Mouse (Mus musculus) CH12.LX (cell line): ENCODE results near the gene Cnbp. TPM values are rescaled to one million over a fixed set of nuclear protein-coding genes. Genes with fewer than 3 reads are reported as not detected.

ENCODE experiments used
- DNase-seq: peaks from one replicate; pipeline ENCODE4 v3.0.0-alpha.2; 2013; ENCODE audit errors: extremely low read depth
- H3K27ac ChIP-seq: 2 replicates; pipeline ENCODE4 v1.5.1; 2012; ENCODE audit warnings: low read depth, mild to moderate bottlenecking, control low read depth, moderate library complexity; ENCODE audit not compliant: insufficient read depth
- H3K27me3 ChIP-seq: replicated peaks from 2 replicates; pipeline ENCODE3; 2012; ENCODE audit warnings: inconsistent platforms
- H3K36me3 ChIP-seq, 2 experiments: replicated peaks in 1 of 2; 2 replicates each; pipeline versions ENCODE3 to v1.6.1; 2012; ENCODE audit warnings: inconsistent platforms in 1 of 2, low read length in 1 of 2, mild to moderate bottlenecking in 1 of 2, mixed read lengths in 1 of 2, moderate library complexity in 1 of 2; ENCODE audit not compliant: control insufficient read depth in 1 of 2, insufficient read depth in 1 of 2
- H3K4me1 ChIP-seq, 2 experiments: 2 replicates each; pipeline ENCODE4 v1.6.1; 2012; ENCODE audit warnings: inconsistent platforms in 1 of 2, moderate library complexity in 1 of 2; ENCODE audit not compliant: insufficient read depth in 2 of 2, control insufficient read depth in 1 of 2
- H3K4me2 ChIP-seq: 2 replicates; pipeline ENCODE4 v1.6.1; 2012; ENCODE audit warnings: low read depth, mild to moderate bottlenecking, control low read depth; ENCODE audit not compliant: poor library complexity, insufficient read depth, severe bottlenecking
- H3K4me3 ChIP-seq, 3 experiments: fragments of 150-350 bp in 1 of 3; sonication (generic) in 1 of 3; replicated peaks in 1 of 3; 2 replicates each; pipeline versions ENCODE3 to v1.5.1; 2011 to 2012; ENCODE audit warnings: low read depth in 2 of 3, low read length in 2 of 3, mild to moderate bottlenecking in 2 of 3, moderate library complexity in 2 of 3, control low read depth in 1 of 3, improper control_type of control experiment in 1 of 3, inconsistent platforms in 1 of 3, mixed read lengths in 1 of 3; ENCODE audit not compliant: poor library complexity in 1 of 3
- H3K79me2 ChIP-seq: replicated peaks from 2 replicates; pipeline ENCODE4 v1.6.1; 2012; ENCODE audit warnings: mild to moderate bottlenecking, moderate library complexity; ENCODE audit not compliant: control insufficient read depth, poor library complexity, insufficient read depth, severe bottlenecking; ENCODE audit errors: extremely low read depth
- H3K9ac ChIP-seq: 2 replicates; pipeline ENCODE4 v1.6.1; 2012; ENCODE audit warnings: low read depth, mild to moderate bottlenecking, control low read depth, moderate library complexity; ENCODE audit not compliant: insufficient read depth
- H3K9me3 ChIP-seq: replicated peaks from 2 replicates; pipeline ENCODE3; 2012; ENCODE audit warnings: low read length, inconsistent platforms, mixed read lengths
- HCFC1 ChIP-seq: IDR thresholded peaks from 2 replicates; pipeline ENCODE4 v1.6.1; 2012; ENCODE audit warnings: low read depth, mild to moderate bottlenecking, inconsistent platforms, low read length, improper control_type of control experiment
- IRF4 ChIP-seq: IDR thresholded peaks from 2 replicates; pipeline ENCODE4 v1.6.1; 2014; ENCODE audit warnings: low read depth, mild to moderate bottlenecking, inconsistent platforms, low read length, improper control_type of control experiment
- JUND ChIP-seq: conservative IDR thresholded peaks from 2 replicates; pipeline ENCODE4 v1.6.1; 2011; ENCODE audit warnings: low read depth, low read length, improper control_type of control experiment
- MAFK ChIP-seq: IDR thresholded peaks from 2 replicates; pipeline ENCODE4 v1.6.1; 2011; ENCODE audit warnings: low read length, improper control_type of control experiment; ENCODE audit not compliant: insufficient replicate concordance
- MAZ ChIP-seq: IDR thresholded peaks from 2 replicates; pipeline ENCODE4 v1.6.1; 2012; ENCODE audit warnings: low read depth, mild to moderate bottlenecking, inconsistent platforms, low read length, improper control_type of control experiment, moderate library complexity
- MXI1 ChIP-seq: IDR thresholded peaks from 2 replicates; pipeline ENCODE4 v1.6.1; 2011; ENCODE audit warnings: mild to moderate bottlenecking, low read depth, low read length, improper control_type of control experiment
- POLR2AphosphoS2 ChIP-seq: IDR thresholded peaks from 2 replicates; pipeline ENCODE4 v1.6.1; 2011; ENCODE audit warnings: low read depth, low read length, improper control_type of control experiment
- RAD21 ChIP-seq: IDR thresholded peaks from 2 replicates; pipeline ENCODE4 v1.6.1; 2011; ENCODE audit warnings: low read depth, mild to moderate bottlenecking, low read length, improper control_type of control experiment, moderate library complexity
- RCOR1 ChIP-seq: conservative IDR thresholded peaks from 2 replicates; pipeline ENCODE4 v1.6.1; 2012; ENCODE audit warnings: low read depth, mild to moderate bottlenecking, inconsistent platforms, low read length, improper control_type of control experiment
- UBTF ChIP-seq: IDR thresholded peaks from 2 replicates; pipeline ENCODE4 v1.6.1; 2012; ENCODE audit warnings: low read depth, mild to moderate bottlenecking, inconsistent platforms, low read length, improper control_type of control experiment, moderate library complexity
- USF2 ChIP-seq: conservative IDR thresholded peaks from 2 replicates; pipeline ENCODE4 v1.6.1; 2011; ENCODE audit warnings: low read depth, low read length, improper control_type of control experiment
- ZC3H11A ChIP-seq: IDR thresholded peaks from 2 replicates; pipeline ENCODE4 v1.6.1; 2012; ENCODE audit warnings: low read depth, mild to moderate bottlenecking, inconsistent platforms, low read length, improper control_type of control experiment
- ZKSCAN1 ChIP-seq: IDR thresholded peaks from 2 replicates; pipeline ENCODE4 v1.6.1; 2012; ENCODE audit warnings: low read depth, inconsistent platforms, low read length, improper control_type of control experiment, borderline replicate concordance
- dilution Hi-C: fragments of 300-500 bp; cut with MboI; formaldehyde crosslinking; loops from 2 replicates; pipeline ENCODE4 v1.14.3; 2020; ENCODE audit warnings: low sequenced_read_pairs; ENCODE audit not compliant: extremely low pct_unique_long_range_greater_than_20kb, extremely low pct_ligation_motif_present
- in situ Hi-C: fragments of 300-500 bp; cut with MboI; formaldehyde crosslinking; loops from 3 replicates; pipeline ENCODE4 v1.14.3; 2019; ENCODE audit warnings: low sequenced_read_pairs, low pct_ligation_motif_present, low pct_unique_long_range_greater_than_20kb, mixed read lengths
- polyA plus RNA-seq: library from polyadenylated mRNA; unstranded; fragments of >175 nt; gene quantifications from 2 replicates; pipeline ENCODE4 v1.2.1, GENCODE M21; 2012; ENCODE audit warnings: low read depth; ENCODE audit not compliant: insufficient read length
- total RNA-seq, 2 experiments: library from RNA; depleted of rRNA; stranded (reverse); fragments of 300-350 nt in 1 of 2; fragments of >200 nt in 1 of 2; gene quantifications; 2 replicates each; pipeline ENCODE4 v1.2.3; 2012 to 2014

The Cnbp gene
- total and polyA plus RNA-seq, 3 experiments = 558 to 838 (median 649) TPM

DNA sequence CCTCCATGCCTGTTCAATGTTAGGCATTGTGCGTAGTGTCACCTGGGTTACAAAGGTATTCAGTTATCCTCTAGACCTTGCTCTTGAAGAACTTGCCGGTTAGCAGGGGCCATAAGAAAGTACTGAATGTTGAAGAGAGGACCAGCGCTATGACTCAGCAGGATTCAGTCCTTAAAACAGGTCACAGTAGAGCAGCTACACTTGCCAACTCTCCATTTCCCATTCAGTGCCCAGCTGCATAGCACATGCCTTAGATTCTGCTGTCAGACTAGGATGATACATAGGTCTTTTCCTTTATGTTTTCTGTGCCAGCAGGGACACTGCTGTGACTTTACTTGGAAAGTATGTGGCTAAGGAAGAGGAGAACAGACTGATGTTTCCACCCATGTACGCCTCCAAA lies 2.5 kb upstream of the Cnbp start:
- no peak overlapping the region for H3K4me2 ChIP-seq
- dilution Hi-C loops (no loop called here), in situ Hi-C loops (no loop called here)
- peaks cover 3 to 21% of the 10 kb centered on the region in 2 experiments for H3K4me1 ChIP-seq
- peaks cover 3% of the 10 kb centered on the region for H3K27me3 ChIP-seq
- TF ChIP-seq MAFK = no peak
- no peak for TF ChIP-seq USF2
- no peak for TF ChIP-seq JUND
- TF ChIP-seq MXI1 = no peak
- no peak for TF ChIP-seq IRF4
- no peak for TF ChIP-seq ZKSCAN1
- no peak for TF ChIP-seq RAD21
- no peak for TF ChIP-seq HCFC1
- TF ChIP-seq MAZ = no peak
- TF ChIP-seq POLR2AphosphoS2 = no peak
- no peak for TF ChIP-seq ZC3H11A
- TF ChIP-seq UBTF = no peak
- H3K9me3 ChIP-seq = no peaks in the 10 kb centered on the region
- peaks cover 4 to 6% of the 10 kb centered on the region in 2 experiments for H3K36me3 ChIP-seq
- 0 out of 2 replicates have a peak overlapping the region, but pooled peaks have one; percentile 11 for H3K9ac ChIP-seq
- no peak overlapping the region for H3K4me3 ChIP-seq
- peaks cover 18% of the 10 kb centered on the region for H3K79me2 ChIP-seq
- no peak for DNase-seq
- no peak overlapping the region for H3K27ac ChIP-seq

DNA sequence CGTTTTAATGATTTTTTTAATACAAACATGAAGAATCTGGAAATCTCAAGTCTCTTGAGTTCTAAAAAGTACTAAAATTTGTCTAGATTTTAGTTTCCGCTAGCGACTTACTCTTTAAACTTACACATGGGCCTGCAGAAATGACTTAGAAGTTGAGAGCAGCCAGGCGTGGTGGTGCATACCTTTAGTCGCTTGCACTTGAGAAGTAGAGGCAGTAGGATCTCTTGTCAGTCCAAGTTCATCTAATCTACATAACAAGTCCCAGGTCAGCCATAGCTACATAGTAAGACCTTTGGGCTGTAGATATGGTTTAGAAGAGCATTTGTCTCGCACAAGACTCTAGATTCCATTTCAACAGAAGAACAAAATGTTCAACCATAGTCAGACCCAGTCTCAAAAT lies 965 bp upstream of the Cnbp start:
- peaks cover 13 to 21% of the 10 kb centered on the region in 2 experiments for H3K36me3 ChIP-seq
- DNase-seq = no peak
- TF ChIP-seq POLR2AphosphoS2 (no peak), RCOR1 (no peak), USF2 (no peak)
- dilution Hi-C loops = no loop called here
- in situ Hi-C loops = no loop called here
- H3K4me1 ChIP-seq = peaks cover 3 to 36% of the 10 kb centered on the region in 2 experiments
- no peaks in the 10 kb centered on the region for H3K9me3 ChIP-seq
- no peak overlapping the region for H3K4me2 ChIP-seq
- no peak overlapping the region for H3K9ac ChIP-seq
- peaks cover 32% of the 10 kb centered on the region for H3K79me2 ChIP-seq
- no peak overlapping the region for H3K27ac ChIP-seq
- H3K27me3 ChIP-seq = no peaks in the 10 kb centered on the region
- peak overlapping the region in 1 of 3 experiments; percentile 72 for H3K4me3 ChIP-seq
